Mouse (Mus musculus): Measurements from ENCODE around the gene B430306N03Rik.

GRCm38 (mm10) chr17:48281739-48282085 lies 34.2 kb upstream of the B430306N03Rik start:
- TF ChIP-seq POLR2A (IDR thresholded peaks at IDR 0.05; ENCODE audit: low read depth, low read length) (no peak), CTCF (IDR thresholded peaks at IDR 0.05; ENCODE audit: extremely low read depth, insufficient read depth, insufficient read length, insufficient replicate concordance) (no peak)

All from spleen, adult 2 months (tissue).